Mouse (Mus musculus) liver, embryonic 14.5 days (tissue): ENCODE results near the gene Fbxo22.

Experiments
- CTCF ChIP-seq: IDR thresholded peaks from 2 replicates; pipeline ENCODE4 v1.5.1; 2016; ENCODE audit warnings: antibody characterized with exemption, low read depth, control low read depth
- EP300 ChIP-seq: IDR thresholded peaks from 2 replicates; pipeline ENCODE4 v1.6.1; 2016; ENCODE audit warnings: antibody characterized with exemption, low read depth

GRCm38 (mm10) chr9:55198260-55198659, 10.5 kb upstream of the Fbxo22 start:
- TF ChIP-seq CTCF (no peak), EP300 (no peak)
